Mouse (Mus musculus) right cerebral cortex, postnatal 4 days (tissue): ENCODE results near the gene Slc7a8.
A peak's percentile ranks its signal among the peaks of the same experiment; 100 is the strongest.

Source experiments
- DNase-seq: peaks from one replicate; pipeline ENCODE4 v3.0.0-alpha.2; 2022

Slc7a8 gene

DNA sequence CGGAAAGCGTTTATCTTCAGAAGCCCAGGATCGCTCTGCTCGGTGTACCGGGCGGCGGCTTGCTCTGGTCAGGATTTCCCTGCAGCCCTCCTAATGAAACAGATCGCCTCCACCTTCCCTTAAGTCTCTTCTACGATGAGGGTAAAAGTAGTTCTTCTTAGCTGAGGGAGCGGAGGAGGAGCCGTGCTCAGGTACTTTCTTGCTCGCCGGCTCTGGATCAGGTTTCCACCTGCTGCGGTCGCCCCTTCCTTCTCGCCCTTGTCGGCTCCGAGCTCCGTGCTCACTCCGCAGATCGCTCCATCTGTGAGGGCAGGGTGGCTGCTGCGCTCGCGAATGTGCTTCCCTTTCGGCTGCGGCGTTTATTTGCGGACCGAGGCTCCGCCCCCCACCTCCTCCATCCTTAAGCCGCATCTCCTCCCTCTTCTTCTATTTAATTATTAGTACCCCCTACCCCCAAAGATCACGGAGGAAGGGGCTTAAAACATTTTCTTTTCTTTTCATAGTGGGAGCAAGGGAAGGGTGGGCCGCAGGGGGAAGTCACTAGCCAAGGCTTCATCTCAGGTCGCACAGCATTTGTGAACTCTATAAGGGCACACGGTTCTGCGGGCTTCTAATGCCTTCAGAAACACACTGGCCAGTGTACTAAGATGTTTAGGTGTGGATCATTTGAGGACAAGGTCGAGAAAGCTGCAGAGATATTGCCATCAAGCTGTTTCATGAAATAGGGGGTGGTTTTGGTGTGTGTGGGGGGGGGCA lies at the start of gene Slc7a8:
TSS of gene Slc7a8 (minus strand) at position 337 of the 756 bp plus-strand sequence.
- peak; percentile 64 for DNase-seq

DNA sequence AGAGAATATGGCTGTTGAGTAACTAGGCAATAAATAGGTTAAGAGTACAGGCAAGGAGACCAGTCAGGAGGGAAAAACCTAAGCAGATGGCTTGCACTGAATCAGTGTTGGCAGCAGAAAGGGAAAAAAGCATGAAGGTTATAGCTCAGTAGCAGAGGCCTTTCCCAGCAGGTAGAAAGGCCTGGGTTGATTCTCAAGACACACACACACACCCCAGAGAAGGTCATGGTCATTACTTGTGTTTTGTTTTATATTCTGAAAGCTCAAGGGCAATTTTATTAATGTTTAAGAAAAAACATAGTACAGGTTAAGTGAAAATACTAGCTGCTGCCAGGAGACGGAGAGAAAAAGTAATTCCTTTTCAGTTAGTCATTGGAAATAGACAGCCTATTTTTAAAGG lies 42.0 kb upstream of the Slc7a8 start:
- no peak for DNase-seq

DNA sequence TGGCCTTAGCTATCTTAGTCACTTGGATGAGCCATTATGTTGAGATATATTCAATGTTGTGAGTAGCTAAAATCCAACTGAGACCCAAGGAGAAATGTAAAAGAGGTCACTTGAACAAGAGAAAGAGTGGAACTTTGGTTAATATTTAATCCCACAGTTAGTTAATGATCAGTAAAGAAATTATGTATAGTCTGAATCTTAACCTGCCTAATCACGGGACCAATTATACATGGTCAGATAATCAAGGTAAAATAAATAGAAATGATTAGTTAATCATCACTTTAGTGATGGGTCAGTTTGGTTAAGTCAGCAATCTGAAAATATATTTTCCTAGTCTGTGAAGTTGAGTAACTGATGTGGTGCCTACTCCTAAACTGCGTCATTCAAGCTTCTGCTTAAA lies 40.6 kb upstream of the Slc7a8 start:
- no peak for DNase-seq

DNA sequence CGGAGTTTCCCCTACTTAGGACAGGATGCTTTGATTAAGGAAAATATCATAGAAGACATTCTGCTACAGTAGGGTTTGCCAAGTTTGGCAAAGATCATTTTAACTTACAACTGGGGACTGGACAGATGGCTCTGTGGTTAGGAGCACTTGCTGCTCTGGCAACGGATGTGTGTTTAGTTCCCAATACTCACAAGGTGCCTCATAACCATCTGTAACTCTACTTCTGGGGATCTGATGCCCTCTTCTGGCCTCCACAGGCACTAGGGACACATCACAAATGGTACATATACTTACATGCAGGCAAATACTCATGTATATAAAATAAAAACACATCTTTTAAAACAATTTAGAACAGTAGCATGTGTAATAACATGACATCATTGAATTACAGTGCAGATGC lies 36.0 kb upstream of the Slc7a8 start:
- DNase-seq, result peak; percentile 25

DNA sequence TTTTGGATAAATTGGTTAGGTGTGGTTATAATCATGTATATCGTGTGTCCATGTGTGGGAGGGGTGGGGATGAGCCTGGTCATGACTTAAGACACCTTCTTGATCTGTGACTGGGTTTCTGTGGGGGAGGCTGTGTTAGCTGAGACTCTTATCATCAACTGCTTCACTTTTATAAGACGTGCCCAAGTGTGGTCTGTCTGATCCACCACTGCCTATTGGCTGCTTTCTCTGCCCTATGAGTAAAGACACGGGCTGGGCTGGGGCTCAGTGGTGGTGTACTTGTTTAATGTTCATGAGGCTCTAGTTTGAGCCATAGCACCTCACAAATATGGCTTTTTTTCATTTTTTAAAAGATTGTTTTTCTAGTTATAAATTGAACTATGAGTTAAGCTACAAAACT lies 34.0 kb upstream of the Slc7a8 start:
- no peak for DNase-seq

DNA sequence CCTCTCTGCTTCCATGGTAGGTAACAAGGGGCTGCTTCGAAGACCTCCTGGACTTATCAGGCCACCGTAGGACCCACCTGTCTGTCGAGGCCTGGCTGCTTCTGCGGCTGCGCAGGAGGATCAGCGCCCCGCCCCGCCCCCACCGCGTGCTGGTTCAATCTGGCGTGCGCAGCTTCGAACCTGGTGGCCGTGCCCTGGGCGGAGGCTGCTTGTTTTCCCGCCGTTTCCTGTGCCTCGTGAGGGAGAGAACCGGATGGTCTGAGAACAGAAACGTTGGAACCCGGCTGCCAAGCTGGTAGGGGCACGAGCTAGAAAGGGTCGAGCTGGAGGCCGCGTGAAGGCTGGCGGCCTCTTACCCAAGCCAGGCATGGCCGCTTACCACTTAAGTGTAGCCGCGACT lies 32.2 kb upstream of the Slc7a8 start, which contains the start of gene Rnf212b:
TSS of gene Rnf212b (plus strand) at position 151 of the 400 bp plus-strand sequence.
- no peak for DNase-seq

DNA sequence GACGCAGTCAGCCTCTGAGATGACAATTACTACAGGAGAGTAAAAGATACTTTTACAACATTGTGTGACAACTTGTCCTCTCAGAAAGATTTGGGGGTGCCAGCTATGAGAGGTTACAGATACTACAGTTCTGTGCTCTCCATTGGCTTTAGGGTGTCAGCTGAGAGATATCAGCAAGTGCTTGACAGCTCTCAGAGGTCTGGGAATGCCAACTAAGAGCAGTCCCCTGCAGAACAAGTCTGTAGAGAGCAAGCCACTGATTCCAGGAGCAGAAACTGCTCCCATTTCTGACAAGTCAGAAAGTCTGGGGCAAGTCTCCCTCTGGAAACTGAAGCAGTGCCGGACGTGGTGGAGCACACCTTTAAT lies 27.9 kb upstream of the Slc7a8 start:
- no peak for DNase-seq

DNA sequence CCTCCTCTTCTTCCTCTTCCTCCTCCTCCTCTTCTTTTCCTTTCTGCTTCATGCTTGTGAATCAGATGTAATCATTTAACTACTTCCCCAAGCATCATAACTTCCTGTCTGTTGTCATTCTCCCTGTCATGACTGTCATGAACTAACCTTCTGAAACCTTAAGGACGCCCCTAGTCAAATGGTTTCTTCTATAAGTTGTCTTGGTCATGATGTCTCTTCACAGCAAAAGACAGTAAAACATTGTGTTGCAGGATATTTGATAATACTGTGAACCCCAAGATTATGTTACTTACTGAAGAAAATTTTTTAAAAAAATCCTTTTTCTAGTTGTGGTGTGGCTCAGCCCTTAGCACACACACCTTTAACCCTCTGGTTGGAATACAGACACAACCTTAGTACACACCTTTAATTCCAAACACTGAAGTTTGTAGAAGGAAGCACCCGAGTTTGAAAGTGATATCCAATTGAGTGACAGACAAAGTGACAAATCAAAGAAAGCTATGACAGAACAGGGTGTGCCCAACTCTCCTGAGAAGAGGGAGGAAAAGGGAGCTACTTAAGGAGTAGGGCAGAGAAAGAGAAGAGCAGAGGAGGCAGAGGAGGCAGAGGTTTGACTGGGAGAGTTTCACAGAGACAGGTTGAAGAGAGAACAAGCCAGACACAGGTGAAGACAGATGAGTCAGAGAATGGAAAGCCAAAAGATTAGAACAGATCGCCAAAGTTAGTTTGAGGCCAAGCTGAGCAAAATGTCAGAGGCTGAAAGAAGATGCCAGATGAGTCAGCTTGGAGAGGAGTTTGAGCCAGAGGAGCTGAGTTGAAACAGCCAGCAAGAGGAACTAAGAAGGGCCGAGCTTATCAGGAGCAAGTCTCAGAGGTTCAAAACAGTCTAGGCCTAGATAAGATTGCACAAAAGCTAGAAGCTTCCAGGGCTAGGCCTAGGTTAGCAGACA lies 27.2 kb upstream of the Slc7a8 start:
- DNase-seq, result no peak

DNA sequence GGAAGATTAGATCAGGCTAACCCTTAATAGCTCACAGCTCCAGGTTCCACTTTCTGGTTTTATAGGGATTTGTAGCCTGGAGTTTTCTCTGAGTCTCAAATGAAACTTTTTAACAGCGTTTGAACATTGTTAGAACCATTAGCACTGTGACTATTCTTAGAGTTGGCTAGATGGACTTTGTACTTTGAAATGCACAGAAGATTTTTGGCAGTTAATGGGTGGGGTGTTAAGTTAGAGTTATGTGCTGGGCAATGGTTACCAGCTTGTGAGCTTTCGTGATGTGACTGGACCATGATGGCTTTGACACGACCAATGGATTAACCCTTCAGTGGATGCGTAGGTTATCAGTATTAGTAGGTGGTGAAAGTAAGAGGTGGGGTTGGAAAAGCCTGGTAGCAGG lies 24.4 kb upstream of the Slc7a8 start:
- DNase-seq, result no peak

DNA sequence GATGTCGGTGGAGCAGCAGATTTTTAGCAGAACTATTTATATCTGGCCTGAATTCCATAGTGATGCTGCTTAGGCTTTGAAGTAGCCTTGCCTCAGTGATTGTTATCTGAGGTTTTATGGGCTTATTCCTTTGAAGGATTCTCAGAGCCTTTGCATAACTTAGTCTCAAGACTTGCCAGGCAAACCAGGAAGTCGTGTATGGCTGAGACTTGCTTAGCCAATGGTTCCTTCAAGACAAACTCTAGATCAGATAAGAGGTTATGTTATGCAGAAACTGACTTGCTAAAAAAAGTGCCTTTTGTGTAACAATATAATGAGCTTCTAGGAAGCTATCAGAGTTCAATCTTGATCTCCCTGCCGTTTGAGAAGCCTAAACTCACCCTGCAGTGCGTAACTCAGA lies 20.7 kb upstream of the Slc7a8 start:
- DNase-seq, result no peak

DNA sequence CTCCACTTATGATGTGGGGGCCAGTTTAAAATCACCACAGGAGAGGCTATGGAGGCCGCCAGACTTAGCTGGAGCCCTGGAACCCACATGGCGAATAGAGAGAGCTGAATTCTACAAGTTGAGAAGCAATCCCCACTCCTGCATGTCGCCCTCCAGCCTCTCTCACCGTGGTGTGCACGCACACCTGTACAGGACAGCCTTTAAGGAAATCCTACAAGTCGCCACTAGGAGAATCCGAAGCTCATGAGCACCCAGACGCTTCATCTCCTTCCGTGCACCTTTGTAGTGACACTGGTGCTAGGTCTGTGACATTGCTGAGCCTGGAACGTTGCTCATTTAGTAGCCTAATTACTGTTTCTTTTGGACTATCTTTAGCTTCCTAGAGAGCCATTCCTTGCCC lies 17.9 kb upstream of the Slc7a8 start:
- no peak for DNase-seq

DNA sequence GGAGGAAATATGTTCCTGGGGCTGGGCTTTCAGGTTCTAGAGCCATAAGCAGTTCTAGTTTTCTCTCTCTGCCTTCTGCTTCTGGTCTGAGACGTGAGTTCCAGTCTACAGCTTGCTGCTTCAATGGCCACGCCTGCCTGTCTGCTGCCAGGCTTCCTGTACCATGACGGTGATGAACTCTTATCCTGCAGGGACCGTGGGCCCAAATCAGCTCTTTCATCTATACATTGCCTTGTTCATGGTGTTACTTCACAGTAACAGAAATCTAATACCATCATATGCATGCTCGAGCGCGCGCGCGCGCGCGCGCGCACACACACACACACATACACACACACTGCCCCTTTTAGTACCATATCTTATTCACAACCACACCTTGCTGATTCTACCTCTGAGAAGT lies 15.0 kb upstream of the Slc7a8 start:
- DNase-seq, result no peak

DNA sequence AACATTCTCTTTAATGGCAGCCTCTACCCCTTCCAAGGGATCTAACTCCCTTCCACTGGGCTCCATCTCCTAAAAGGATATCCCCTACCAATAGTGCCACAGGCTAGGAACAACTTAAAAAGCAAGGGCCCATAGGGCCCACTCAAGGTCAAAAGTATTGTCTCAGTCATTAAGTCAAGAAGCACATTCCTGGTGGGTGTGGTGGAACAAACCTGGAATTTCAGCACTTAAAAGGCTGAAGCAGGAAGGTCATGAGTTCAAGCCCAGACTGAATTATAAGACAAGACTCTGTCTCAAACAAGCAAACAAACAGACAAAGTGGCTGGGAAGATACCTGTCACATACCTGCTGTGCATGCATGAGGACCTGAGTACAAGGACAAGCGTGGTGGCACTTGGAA lies 14.2 kb upstream of the Slc7a8 start:
- no peak for DNase-seq

DNA sequence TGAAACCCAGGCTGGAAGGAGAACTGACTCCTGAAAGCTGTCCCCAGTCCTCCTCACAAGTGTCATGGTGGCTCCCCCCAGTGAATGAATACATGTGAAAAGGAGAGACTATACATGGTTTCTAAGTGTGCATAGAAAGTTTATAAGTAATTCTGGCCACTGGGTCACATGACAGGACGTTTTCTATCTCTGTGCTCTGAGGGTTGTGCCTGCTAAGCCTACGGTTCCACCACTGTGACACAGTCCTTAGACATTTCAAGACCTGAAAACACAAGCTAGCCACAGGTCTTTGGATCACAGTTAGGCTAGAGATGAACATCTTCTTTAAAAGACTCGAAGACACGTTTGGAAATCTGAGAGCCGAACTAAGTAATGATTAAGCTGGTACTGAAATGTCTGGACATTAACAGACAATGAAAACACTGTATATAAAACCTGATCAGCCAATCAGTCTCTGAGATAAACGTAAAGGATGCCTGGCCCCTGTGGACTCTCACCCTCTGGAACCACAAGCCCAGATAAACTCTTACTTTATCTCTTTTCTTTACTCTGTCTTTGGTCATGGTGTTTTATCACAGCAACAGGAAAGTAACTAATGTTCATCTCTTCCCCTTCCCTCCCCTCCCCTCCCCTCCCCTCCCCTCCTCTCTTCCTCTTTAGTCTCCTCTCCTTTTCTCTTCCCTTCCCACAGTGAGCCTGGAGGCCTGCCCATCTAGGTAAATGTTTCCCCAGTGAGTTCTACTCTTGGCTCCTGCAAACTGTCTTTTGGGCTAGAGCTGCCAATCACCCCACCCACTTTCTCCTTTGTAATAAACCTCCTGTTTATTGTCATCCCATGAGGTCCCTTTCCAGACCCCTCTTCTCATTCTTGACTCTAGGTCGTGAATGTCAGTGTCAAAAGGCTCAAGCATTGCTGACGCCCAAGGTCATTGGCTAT lies 12.4 kb upstream of the Slc7a8 start:
- DNase-seq, result no peak

DNA sequence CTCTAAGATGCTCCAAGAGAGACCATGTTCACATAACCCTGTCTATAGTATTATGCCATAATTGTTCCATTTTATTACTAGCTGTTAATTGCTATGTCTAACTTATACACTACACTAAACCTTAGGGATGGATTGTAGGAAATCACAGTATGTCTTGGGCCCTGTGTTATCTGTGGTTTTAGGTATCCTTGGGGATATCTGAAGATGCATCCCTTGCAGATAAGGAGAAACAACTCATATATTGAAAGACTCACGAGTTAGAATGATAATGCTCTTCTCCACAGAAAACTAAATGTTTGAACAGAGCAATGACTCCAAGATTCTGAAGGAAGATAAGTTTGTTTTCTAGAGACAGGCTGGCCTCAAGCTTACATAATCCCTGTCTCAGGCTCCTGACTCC lies 11.6 kb upstream of the Slc7a8 start:
- DNase-seq, result no peak

DNA sequence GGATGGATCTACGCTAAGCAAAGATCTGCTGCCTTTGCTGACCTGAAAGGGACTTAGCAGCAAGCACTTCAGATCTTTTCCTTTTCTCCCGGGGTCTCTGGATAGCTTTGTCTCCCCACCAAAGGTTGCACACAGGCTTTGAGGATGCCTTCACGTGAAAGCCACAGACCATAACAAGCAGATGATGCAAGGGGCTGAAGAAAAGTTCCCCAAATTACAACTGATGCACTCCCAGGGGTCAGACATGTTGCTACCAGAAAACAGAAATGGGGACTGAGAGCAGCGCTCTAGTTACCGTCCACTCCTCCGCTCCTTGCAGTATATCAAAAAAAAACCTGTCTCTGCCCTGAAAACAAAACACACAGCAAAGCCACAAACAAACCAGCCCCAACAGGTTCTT lies 10.4 kb upstream of the Slc7a8 start:
- DNase-seq, result no peak

DNA sequence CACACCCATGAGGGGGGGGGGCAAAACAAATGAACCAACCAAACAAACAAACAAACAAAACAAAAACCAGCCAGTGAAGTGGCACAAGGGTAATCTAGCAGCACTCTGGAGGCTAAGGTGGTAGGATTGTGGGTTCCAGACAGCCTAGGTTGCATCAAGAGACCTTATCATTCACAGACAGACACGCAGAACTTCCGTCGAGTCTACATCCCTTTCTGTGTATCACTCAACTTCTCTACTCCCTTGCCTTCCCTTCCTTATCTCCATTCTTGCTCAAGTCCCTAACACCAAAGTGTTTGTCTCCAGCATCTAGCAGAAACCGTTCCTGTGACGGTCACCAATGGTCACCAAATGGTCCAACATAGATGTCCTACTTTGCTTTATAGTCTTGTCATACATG lies 6.5 kb upstream of the Slc7a8 start:
- DNase-seq, result no peak

DNA sequence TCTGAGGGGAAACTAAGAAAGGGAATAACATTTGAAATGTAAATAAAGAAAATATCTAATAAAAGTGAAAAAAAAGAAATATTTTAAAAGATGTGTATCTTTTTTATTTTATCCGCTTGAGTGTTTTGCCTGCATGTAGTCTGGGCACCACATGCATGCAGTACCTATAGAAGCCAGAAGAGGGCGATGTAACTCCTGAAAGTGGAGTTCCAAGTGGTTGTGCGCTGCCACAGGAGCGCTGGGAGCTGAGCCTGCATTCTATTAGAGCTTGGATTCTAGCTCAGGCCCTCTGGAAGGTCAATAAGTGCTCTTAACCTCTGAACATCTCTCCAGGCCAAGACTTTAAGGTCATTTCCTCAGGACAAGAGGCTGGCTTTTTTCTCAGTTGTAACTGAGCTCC lies 5.5 kb upstream of the Slc7a8 start:
- DNase-seq, result no peak

DNA sequence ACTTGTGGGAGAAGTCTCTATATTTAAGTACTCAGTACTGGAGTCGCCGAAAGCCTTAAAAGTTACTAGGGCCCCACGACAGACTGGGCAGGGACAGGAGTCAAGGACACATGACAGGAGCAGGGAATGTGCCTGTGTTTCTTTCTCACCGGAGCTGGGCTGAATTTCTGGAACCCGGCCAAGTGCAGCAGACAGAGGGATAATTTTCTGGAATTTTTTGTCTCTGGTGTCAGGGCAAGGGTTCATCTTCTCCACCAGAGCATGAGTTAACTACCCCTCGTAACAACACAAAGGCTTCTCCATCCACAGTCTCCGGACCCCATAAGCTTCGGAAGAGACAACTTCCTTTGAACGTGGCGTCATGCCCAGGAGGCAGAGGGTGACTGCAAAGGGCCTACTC lies 4.7 kb upstream of the Slc7a8 start:
- DNase-seq, result no peak

DNA sequence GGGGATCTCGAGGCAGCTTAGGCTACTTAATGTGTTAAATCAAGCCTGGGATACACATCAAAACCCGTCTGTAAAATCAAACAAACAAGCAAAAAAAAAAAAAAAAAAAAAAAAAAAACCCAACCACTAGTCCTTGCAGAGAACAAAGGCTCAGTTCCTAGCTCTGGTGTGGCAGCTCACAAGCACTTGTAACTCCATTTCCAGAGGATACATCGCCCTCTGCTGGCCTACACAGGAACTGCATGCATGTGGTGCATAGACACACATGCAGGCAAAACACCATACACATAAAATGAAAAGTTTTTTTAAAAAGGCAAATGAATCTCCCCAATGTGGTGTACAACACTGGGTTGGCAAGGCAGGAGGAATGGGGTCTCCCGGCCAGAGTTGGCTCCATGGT lies 4.2 kb upstream of the Slc7a8 start:
- peak; percentile 72 for DNase-seq

DNA sequence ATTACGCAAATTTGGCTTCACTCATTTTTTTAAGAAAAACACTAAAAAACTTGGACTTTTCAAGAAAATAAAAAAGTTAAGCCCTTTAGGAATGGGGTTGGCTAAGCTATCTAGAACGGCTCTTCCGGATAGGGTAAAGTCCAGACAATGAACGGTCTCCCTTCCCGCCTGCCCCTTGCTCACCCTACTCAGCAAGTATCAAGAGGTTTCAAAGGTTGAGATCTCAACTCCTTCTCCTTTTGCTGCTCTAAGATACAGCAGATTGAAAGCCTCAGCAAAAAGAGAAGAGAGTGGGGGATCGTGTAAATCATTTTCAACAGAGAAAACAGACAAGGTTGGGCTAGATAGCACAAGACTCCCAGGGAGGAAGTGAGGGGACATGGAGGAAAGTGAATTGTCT lies 1.2 kb upstream of the Slc7a8 start:
- DNase-seq, result no peak

DNA sequence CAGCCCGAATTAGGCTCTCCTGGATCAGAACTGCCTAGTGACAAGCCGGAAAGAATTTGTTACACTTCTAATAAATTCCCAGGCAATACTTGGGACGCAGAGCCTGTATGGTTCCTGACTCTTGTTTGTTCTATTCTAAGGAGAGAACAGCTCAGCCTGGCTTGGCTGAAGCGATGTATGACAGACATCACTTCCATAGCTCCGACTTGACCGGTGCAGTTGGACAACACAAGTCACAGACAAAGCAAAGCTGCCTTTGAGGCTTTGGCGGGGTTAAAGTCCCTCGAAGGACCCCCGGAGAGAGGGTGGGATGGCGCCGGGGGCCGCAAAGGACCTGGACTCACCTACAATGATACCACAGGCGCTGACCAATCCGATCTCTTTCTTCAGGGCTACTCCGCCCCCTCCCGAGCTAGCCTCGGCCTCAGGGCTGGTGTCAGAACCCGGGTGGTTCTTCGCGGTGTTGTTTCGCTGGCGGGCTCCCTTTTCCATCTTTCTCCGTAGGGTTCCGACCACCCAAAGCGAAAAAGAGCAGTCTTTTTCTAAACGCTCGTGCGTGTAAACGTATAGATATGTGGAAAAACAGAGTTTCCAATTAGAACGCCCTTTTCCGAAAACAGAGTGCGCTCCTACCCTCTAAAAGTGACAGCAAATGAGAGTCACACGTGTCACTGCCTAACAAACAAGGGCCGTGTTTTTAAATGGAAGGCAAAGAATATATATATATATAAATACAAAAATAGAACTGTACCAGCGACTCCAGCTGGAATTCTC lies 723 bp downstream of the Slc7a8 start:
- DNase-seq, result peak; percentile 42
